In genomic region chr10:111014476-111014875, GRCm38 (mm10) we compare ENCODE assay signal across 13 mouse cellular contexts. TPM values are rescaled to one million over a fixed set of nuclear protein-coding genes. Genes with fewer than 3 reads are reported as not detected.
DNase-seq lines count a peak whose midpoint lies in the region; ATAC-seq and TF ChIP-seq lines count a peak whose summit lies in the region.
"Had no signal": no experiment of that assay in that cellular context is flagged by ENCODE, and none has a peak within 500 bp of the region (broad histone marks: within the 10 kb centered on the region; RNA-seq: fewer than 3 reads in every experiment).

No protein-coding gene starts in this region.

- H3K27me3 ChIP-seq in kidney, adult 2 months (replicated peaks; ENCODE audit: control insufficient read depth, insufficient read depth, low read length): no peaks in the 10 kb centered on the region
- H3K27me3 ChIP-seq in midbrain, embryonic 15.5 days (replicated peaks): no peaks in the 10 kb centered on the region
- H3K27me3 ChIP-seq: hindbrain, embryonic 12.5 days; limb, embryonic 15.5 days; stomach, embryonic 15.5 days had no signal

- H3K4me1 ChIP-seq in kidney, adult 2 months (ENCODE audit: control insufficient read depth, insufficient read depth, low read length): no peaks in the 10 kb centered on the region
- H3K4me1 ChIP-seq in midbrain, embryonic 15.5 days: peaks cover 4% of the 10 kb centered on the region; the same call in 1 of the 2 replicates
- H3K4me1 ChIP-seq: limb, embryonic 15.5 days; stomach, embryonic 15.5 days had no signal

- DNase-seq in kidney, adult 2 months: peak; percentile 30
- no peak for DNase-seq in kidney, adult 8-10 months
- peak; percentile 30 for DNase-seq in right cerebral cortex, postnatal 4 days
- no peak for DNase-seq in right cerebral cortex, postnatal 36 days (ENCODE audit: low spot score in 2 of 2)
- DNase-seq in layer of hippocampus, postnatal 14 days (ENCODE audit: low spot score in 2 of 2): peak; percentile 40 to 49
- DNase-seq in yolk sac, embryonic 10.5 days (ENCODE audit: low spot score): no peak
- DNase-seq: cerebellum, adult 2 months; kidney, adult 9 months; thymus, postnatal 36 days had no signal

- H3K9ac ChIP-seq in midbrain, embryonic 15.5 days: no peak overlapping the region
- H3K9ac ChIP-seq: hindbrain, embryonic 12.5 days; limb, embryonic 15.5 days; stomach, embryonic 15.5 days had no signal

- no peak overlapping the region for H3K4me3 ChIP-seq in kidney, adult 2 months (ENCODE audit: insufficient read depth, low read depth, low read length)
- H3K4me3 ChIP-seq in midbrain, embryonic 15.5 days: no peak overlapping the region
- H3K4me3 ChIP-seq: hindbrain, embryonic 12.5 days; limb, embryonic 15.5 days; stomach, embryonic 15.5 days had no signal

- TF ChIP-seq POLR2A in kidney, adult 2 months (IDR thresholded peaks at IDR 0.05; ENCODE audit: low read depth, low read length): no peak

- H3K9me3 ChIP-seq in midbrain, embryonic 15.5 days: no peaks in the 10 kb centered on the region
- H3K9me3 ChIP-seq: hindbrain, embryonic 12.5 days; limb, embryonic 15.5 days; stomach, embryonic 15.5 days had no signal

- ATAC-seq in midbrain, embryonic 15.5 days (replicated peaks): no peak

- no peak overlapping the region for H3K27ac ChIP-seq in kidney, adult 2 months (ENCODE audit: insufficient read depth, low read depth, low read length)
- H3K27ac ChIP-seq in midbrain, embryonic 15.5 days: no peak overlapping the region
- H3K27ac ChIP-seq: hindbrain, embryonic 12.5 days; limb, embryonic 15.5 days; stomach, embryonic 15.5 days had no signal

- H3K4me2 ChIP-seq in midbrain, embryonic 15.5 days: no peak overlapping the region
- H3K4me2 ChIP-seq: hindbrain, embryonic 12.5 days; limb, embryonic 15.5 days; stomach, embryonic 15.5 days had no signal

- WGBS in kidney, adult 2 months: 46% methylated on average over 17 of the region's 17 CpGs
- 85% methylated on average over 17 of the region's 17 CpGs for WGBS in midbrain, embryonic 15.5 days

- H3K36me3 ChIP-seq in kidney, adult 2 months (ENCODE audit: control insufficient read depth, insufficient read depth, low read length): no peaks in the 10 kb centered on the region
- no peaks in the 10 kb centered on the region for H3K36me3 ChIP-seq in midbrain, embryonic 15.5 days (replicated peaks)
- H3K36me3 ChIP-seq: hindbrain, embryonic 12.5 days; limb, embryonic 15.5 days; stomach, embryonic 15.5 days had no signal

- no peak for TF ChIP-seq CTCF in kidney, adult 2 months (conservative IDR thresholded peaks at IDR 0.05; ENCODE audit: insufficient read depth, insufficient read length, low read depth, low read length)

RNA-seq across cellular contexts. Expression of gene Zdhhc17, which starts 4.5 kb away (rescaled TPM):
- 15.9 and 16.5 TPM in 2 replicates for polyA plus RNA-seq in kidney, adult 2 months (2012; rRNA removed)
- total RNA-seq in layer of hippocampus, postnatal 14 days (2021): 10 to 100 TPM; 84.5 to 89.9 TPM
- polyA plus RNA-seq in midbrain, embryonic 15.5 days (2015; fragmentation: Nextera tagmentation; extraction: Ambion mirVana): 57.4 and 64.0 TPM in 2 replicates

Comparison
In these comparisons a context has a peak if more than half of its experiments do, and no peak if none do; other contexts are left out.
1. DNase-seq: peak in kidney, adult 2 months (single experiment), right cerebral cortex, postnatal 4 days (single experiment) and layer of hippocampus, postnatal 14 days (2 of 2); none in kidney, adult 8-10 months (0 of 2), right cerebral cortex, postnatal 36 days (0 of 2) and yolk sac, embryonic 10.5 days (single experiment).